Mouse (Mus musculus): Measurements from ENCODE around the gene Dcst2.

The Dcst2 gene

DNA sequence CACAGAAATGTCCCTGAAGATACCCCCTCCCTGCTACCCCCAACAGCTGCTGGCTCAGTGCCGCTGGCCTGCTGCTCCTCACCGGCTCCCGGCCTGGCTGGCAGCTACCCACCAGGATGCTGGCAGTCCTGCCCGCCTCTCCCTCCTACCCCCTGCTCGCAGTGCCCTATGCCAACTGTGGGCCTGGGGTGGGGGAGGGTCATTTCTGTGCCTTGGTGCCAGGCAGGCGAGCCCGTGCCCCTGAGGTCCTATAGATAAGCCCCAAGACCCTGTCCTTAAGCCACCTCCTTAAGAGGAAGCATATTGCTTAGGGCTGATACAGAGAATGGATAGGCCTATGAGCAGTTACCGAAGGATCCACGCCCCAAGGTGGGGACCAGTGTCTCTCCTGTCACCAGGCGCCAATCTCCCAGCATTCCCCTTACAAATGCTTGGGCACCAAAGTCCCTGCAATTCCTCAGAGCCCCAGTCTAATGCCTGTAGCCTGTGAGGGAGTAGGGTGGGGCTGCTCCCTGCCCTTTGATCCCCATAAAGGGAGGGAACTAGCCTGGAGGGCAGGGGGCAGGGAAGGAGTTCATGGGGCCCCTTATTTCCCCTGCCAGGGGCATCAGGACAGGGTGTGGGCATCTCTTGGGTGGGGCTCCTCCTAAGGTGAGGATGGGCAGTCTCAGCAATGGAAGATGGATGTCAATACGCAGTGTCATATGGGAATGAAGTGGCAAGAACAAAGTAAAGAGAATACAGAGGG is 26.5 kb downstream of the Dcst2 start:
- no peak for DNase-seq (ENCODE audit: low spot score)

DNA sequence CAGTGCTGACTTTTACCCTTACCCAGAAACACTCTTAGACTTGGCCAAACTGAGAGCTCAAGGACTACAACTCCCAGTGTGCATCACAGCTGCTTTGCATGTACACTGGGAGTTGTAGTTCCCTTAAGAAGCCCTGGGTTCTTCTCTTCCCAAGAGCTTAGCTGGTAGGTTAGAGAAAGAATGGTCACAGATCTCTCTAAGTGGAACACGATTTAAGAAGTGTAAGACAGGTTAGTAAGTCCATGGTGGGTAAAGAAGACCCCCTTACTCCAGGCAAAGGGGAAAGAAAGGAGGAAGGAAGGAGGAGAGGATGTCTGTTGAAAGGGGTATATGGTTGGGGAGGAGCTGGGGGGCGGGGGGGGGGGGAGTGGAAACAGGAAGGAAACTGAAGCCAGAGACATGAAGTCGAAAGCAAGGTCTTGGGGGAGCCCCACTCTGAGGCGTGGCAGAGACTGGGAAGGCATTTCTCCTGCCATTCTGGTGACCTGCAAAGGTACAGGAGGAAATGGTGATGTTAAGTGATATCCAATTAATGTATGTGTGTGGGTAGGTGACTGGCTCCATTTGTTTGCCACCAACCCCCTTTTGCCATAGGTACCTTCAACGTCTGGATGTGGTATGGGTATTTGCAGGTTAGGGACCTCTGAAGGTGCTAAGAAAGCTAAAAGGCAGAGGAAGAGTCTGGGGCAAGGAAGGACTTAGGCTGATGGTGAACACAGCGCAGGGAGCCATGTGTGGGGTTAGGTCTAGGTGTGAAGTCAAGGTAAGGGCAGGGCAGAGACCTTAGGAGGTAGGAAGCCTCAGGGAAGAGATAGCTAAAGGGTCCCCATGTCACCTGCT is 27.3 kb downstream of the Dcst2 start:
- DNase-seq (ENCODE audit: low spot score): peak; percentile 70

DNA sequence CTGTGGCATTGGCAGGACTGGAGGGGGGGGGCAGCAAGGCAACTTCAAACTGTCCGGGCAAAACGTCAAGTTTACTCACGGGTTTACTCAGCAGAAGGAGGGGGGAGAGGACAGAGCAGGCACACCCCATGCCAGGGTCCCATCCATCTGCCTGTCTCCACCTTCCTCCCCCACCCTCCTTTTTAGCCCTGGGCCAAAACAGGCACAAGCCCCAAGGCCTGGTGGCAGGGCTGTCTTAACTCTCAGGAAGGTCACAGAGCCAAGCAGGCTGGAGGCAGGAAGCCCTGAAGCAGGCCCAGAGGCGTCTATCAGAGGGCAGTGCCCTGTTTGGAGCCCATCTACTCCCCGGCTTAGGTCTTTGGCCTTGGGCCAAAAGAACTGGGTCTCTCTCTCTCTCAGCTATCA is 28.3 kb downstream of the Dcst2 start:
- no peak for DNase-seq (ENCODE audit: low spot score)

DNA sequence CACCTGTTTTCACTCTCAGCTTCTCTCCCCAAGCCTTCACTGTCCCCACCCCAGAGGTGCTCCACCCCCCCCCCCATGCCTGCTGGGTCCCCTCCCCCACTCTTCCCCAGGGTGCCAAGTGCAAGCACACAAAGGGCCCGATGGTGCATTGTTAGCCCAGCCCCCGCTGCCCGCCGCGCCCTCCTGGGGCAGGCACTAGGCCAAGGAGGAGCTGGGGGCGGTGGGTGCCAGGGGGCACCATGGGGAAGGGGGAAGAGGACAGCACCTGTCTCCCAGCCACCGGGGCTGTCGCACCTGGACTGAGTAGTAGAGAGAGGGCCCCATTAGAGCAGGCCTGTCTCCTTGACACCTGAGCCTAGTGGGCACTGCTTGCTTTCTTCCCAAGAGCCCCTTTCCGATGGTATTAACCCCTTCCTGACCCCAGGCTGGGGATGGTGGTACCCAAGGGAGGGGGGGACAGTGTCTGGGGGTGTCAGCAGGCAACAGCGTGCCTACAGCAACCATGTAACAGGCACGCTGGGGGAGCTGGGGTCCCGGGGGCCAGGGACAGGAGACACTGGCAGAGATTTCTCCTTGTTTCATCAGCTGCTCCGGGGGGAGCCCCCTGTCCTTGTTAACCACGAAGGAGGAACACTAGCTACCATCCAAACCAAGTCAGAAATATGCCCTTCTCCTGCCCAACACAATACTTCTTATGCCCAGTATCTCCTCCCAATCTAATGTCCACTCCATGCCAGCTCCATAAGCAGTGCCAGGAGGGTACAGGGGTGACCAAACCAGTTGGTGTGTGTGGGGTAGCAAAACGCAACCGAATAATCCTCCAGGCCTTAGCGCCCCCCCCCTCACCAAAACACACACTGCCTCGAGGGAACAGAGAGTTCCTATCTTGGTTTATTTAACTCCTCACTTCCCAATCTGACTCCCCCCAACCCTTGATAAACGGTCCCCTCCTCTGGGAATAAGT is 29.2 kb downstream of the Dcst2 start:
- DNase-seq (ENCODE audit: low spot score): no peak

DNA sequence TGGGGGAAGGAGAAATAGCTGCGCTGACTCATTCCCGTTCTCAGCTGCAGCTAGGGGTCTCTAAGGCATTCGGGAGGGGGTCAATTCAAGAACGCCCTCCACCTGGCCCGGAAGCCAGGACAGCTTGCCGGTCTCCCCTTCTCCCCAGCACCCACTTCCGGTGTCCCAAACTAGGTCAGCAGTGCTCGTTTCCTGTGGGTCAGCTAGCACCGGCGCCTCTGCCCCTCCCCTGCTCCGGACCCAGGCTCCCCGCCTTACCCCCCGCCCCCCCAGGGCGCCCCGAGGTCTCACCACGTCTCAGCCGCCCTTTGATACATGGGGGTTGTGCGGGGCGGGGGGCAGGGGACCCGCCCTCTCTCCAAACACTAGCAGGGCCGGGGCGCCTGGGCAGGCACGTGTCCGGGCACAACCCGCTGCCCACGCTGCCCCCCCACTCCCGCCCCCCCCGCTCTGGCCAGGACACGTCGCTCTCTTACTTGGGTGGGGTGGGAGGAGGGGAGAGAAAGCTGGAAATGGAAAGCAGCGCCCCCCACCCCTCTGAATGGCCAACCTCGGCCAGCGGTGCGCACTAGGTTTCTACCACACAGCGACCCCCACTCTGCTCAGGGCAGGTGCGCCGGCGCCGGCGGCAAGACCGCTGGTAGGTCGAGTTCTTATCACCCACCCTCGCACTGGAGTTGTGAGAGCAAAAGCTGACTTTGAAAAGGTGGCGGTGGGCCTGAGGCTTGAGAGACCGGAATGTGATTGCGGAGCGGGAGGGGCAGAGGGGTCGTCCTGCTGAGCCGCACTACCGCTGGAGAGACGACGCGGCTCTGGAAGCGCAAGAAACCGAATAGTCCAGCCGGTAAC is 30.1 kb downstream of the Dcst2 start:
- peak; percentile 67 for DNase-seq (ENCODE audit: low spot score)

DNA sequence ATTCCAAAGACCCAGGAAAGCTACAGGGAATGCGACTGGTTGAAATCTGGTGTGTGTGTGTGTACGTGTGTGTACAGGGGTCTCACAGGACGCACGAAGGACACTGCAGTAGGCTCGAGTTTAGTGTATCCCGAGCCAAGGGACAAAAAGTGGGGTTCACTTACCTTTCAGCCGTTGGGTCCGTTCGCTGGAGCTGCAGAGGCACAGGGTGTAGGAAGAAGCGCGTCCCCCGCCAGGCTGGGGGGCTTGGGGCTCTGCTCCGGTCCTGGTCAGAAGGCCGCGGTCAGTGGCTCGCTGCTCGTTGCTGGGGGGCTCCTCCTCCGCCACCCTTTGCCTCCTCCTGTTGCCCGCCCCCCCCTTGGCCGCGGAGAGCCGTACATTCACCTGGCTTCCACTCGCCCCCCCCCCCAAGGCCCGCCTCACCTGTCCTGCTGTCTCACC is 31.1 kb downstream of the Dcst2 start:
- peak; percentile 54 for DNase-seq (ENCODE audit: low spot score)

DNA sequence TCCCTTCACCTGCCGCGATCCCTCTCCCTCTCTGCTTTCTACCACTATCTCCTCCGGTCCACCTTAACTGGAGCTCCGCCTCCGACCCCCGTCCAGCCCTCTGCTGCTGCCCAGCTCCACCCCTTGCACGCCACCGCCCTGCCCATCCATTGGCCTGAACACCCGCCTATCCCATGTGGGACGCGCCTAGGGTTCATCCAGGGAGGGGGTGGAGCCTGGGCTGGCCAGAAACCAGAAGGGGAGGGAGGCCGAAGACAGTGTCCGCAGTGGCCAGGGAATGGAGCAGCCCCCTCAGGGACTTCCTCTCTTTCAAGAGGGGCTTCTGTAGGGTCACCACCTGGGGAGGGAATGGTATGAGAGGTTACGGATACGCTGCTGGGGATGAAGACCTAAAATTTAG is 31.8 kb downstream of the Dcst2 start:
- peak; percentile 98 for DNase-seq (ENCODE audit: low spot score)

DNA sequence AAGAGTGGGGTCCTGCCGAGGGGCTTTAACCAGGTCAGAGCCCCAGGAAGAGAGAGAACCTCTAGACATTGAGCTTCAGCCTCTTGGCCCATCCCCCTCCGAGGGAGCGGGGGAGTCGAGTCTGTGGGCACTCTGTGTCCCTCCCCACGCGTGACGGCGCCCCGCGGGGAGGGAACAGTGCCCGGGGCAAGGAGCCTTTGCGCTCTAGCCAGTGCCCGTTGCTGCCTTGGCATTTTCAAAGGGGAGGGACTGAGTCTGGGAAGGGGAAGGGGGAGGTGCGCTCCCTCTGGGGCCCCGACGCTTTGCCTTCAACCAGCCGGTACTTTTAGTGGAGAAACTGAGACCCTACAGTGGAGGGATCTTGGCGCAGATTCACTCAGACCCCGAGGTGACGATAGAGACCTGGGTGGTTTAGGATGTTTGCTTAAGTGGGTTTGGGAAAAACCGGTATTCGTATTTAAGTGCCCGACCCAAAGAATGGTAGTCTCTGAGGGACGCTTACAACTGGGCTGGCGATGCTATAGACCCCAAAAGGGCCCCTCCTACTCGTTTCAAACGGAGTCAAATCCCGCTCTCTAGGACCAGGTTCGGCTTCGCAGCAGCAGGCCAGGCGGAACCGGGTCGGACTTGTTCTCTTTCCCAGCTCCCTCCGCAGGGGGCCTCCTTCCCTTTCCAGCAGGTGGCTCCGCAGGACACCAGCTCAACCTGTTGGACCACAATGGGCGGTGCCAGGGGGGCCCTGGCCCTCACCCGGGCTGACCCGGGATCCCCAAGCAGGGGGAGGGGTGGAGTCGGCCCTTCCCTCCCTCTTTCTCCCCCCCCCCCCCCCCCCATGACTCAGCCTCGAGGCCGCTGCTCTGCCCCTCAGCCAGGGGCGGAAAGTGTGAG is 32.5 kb downstream of the Dcst2 start, which contains the start of gene Zbtb7b:
TSS of gene Zbtb7b (minus strand) at position 771 of the 888 bp plus-strand sequence.
- DNase-seq (ENCODE audit: low spot score): peak; percentile 78

DNA sequence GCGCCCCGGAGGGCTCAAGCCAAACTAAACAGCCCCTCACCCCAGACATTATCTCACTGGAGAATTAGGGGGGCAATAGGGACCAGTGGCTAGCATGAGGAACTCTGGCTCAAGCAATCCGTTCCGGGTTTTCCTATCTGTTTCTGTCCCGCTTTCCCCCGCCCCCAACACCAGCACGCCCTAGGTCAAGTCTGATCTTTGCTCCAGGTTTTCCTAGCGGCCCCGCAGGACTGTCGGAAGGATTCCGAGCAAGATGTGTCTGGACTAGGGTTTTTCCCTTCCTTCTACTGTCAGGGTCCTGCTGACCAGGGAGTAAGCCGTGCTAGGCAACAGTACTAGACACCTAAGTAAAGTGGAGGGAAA is 33.1 kb downstream of the Dcst2 start:
- DNase-seq (ENCODE audit: low spot score): peak; percentile 95

DNA sequence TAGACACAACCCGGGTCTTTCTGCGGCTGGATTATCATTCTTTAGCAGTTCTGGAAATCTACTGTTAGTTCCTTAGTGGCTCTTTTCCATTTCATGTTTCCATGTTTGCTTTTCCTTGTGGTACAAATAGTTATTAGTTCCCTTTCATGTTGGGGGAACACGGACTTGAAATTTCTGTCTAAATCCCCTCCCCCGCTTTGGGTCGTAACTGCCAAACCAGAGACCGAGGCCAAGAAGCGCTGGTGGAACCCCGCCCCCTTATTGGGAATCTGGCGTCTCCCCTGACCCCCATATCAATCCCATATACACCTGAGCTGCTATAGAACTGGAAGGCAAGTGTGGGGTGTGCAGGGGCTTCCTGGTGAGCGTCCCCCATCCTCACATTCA is 33.6 kb downstream of the Dcst2 start:
- DNase-seq (ENCODE audit: low spot score): no peak

DNA sequence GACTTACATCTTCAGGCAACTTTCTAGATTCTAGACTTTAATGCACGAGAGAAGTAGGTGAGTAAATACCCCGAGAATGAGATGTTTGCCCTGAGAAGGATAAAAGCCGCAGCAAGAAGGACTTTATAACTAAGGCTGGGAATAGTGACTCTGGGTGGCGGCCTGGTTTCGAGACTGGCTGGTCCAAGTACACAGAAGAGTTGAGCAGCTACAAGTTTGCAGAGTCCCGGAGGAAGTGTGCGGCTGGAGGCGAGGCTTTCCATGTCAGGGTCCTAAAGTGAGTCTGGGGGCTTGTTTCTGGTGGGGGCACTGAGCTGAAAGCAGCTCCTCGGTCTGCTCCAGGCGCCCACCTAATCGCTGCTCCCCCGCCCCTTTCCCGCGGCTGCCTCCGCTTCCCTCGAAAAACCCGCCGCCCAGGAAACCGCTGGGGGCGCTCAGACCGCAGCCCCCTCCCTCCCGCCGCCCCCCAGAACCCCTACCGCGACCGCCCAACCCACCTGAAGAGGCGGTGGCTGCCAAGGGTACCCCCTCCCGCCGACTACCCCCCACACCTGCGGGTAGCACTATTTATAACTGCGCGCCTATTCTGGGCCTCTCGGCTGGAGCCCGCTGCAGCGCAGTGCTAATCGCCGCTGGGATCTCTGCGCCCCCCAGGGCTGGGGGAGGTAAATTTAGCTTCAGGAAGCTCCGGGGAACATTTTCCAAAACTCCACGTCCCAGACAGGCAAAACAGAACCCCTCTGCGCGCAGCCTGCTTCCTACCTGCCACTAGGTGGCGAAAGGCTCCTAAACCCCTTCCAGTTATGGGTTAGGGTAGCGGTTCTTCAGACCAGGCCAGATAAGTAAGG is 34.3 kb downstream of the Dcst2 start:
- DNase-seq (ENCODE audit: low spot score): peak; percentile 91

DNA sequence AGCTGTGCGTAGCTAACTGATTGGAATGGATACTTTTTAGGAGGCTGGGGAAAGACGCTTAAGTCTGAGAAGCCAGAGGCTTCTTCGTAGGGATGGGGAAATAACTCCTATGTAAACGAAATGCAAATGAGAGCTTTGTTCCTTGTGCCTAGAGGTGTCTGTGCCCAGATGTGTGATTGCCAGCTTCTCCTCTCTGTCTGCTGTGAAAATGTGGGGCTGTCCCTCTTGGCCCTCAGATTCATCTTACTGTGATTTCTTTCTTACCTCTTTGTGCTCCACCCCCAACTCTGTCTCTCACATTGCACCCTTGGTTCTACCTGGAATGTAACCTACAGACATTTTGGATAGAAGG is 34.9 kb downstream of the Dcst2 start:
- DNase-seq (ENCODE audit: low spot score): no peak

DNA sequence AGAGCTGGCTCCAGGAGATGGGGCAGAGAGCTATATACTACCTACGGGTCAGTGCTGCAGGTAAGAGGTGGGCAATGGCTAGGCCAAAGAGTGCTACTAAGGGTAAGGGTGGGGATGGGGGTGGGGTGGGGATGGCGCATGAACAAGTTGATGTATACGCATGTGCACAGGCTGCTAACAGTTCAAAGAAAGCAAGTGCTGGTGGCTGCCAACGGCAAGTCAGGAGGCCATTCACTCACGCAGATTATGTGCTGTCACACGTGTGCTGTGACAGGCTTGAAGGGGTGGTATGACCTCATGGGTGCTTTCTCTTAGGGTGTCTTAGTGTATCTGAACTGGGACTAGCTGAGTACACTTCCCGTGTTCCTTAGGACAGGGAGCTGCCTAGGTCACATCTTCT is 39.6 kb downstream of the Dcst2 start:
- DNase-seq (ENCODE audit: low spot score): no peak

DNA sequence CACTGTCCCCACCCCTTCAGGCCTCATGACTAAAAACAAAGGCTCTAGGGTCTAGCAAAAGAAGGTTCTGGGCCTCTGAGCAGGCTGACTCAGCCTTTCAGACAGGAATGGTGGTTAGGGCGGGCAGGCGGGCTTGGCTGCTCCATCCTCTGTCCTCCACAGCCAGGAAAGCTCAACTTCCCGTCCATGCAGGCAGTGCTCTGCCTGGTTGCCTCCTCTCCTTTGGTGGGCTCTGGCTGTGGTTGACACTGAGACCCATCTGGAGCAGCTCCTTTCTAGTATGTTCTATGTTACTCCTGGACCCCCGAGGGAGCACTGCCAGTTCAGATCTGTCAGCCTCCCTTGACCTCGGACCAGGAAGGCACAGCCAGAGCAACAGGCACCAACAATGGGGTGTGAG is 40.9 kb downstream of the Dcst2 start, which contains the start of gene Lenep:
TSS of gene Lenep (minus strand) at position 101 of the 400 bp plus-strand sequence.
- no peak for DNase-seq (ENCODE audit: low spot score)

DNA sequence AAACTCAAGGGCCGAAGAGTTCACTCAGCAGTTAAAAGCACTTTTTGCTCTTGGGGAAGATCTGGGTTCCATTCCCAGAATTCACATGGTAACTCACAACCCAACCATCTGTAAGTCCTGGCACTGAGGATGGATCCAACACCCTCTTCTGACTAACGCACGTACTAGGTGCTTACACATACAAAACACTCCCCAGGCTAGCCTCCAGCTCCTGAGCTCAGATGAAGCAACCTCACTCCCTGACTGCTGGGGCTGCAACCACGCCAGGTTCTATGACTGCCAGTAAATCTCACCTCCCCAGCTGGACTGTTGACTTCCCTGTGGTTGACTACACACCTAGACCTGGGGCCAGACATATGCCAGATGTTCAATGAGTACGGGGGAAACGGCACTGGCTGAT is 45.1 kb downstream of the Dcst2 start:
- no peak for DNase-seq (ENCODE audit: low spot score)

DNA sequence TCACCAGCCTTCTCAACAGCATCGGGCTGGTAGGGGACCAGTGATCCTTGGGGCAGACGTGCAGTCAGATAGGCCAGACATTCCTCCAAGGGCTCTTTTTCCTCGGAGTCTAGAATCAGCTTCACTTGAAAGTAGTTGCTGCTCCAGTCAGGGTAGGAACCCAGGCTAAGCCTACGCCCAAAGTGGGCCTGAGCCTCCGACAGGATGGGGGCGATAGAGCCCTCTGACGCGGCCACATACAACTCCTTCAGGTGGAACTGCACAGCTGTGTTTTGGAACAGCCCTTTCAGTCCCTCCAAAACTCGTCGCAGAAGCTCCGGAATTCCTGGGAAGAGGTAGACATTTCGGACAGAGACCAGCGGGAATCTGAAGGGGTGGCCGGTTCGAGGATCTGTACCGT is 46.7 kb downstream of the Dcst2 start:
- DNase-seq (ENCODE audit: low spot score): no peak

DNA sequence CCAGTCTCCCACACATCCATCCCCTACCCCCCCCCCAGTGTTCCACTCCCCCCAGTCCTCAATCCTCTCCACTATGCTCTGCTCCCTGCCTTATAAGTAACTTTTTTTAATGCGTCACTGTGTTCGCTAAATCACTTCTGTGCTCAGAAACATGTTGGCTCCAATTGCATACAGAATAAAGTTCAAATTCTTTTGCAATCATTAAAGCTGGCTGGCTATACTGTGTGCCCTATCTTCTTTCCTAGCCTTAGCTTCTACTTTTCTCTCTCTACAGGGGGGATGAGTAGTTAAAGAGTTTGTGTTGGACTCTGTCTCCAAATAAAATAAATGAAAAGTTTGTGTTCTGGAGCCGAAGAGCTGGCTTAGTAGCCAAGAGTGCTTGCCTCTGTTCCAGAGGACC is 47.9 kb downstream of the Dcst2 start:
- DNase-seq (ENCODE audit: low spot score): no peak

DNA sequence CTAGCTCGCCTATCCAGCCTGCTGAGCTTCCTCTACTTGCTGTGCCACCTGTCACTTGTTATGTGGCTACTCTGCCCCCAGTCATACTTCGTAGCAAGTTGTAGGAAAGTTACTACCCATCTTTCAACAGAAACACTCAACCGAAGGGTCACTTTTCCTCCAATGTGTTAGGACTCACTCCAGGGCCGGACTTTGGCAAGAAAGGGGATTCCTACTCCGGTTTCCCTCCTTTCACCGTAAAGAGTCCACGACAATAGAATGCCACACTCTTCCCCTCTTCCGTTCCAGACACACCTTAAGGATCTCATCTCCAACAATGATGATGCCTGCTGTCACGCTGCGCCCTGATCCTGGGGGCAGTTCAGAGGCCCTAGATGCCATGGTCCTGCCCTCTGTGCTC is 49.1 kb downstream of the Dcst2 start:
- DNase-seq (ENCODE audit: low spot score): no peak

Data from embryo, embryonic 10.5 days (tissue).